Mouse (Mus musculus): ENCODE data around the gene Tdgf1.
A peak's percentile ranks its signal among the peaks of the same experiment; 100 is the strongest.

Tdgf1 gene

GRCm38 (mm10) chr9:110952931-110953549 is 7.1 kb upstream of the Tdgf1 start:
- no peak for DNase-seq

GRCm38 (mm10) chr9:110952398-110952797 is 6.4 kb upstream of the Tdgf1 start:
- DNase-seq: no peak

DNA sequence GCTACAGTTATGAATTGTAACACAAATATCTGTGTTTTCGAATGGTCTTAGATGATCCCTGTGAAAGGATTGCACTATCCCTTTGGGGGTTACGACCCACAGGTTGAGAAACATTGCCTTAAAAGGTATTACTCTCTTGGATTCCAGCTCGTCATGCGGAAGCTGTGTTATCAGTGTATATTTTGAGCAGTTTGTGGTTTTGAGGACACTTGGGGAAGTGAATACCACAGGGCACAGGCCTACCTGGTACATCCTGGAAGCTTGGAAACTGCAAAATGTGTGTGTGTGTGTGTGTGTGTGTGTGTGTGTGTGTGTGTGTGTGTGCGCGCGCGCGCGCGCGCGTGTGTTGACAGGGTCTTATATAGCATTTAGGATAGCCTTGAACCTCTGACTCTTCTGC is 5.9 kb upstream of the Tdgf1 start:
- DNase-seq: no peak

DNA sequence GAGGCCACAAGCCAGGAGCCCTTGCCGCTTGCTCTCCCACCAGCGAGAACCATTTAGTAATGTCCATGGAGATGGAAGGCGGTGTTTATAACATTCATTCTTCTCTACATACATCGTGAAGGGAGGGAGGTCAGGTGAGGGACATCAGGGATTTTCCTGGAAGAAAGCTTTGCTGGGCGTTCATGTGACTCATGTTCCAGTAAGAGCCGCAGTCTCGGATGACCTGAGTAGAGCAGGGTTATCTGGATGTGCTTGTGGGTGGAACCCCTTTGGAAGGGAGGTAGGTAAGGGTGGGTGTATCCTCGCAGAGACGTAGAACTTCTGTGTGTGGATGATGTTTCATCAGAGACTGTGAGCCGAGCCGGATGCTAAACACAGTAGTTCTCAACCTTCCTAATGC is 5.4 kb upstream of the Tdgf1 start, which contains the start of gene Lrrc2:
Gene Lrrc2 (plus strand): TSS at position 149 of the 400 bp plus-strand sequence.
- DNase-seq: no peak

- DNase-seq: no peak
Measured at GRCm38 (mm10) chr9:110950109-110950508, 4.2 kb upstream of the Tdgf1 start.

GRCm38 (mm10) chr9:110948813-110949310 is 2.9 kb upstream of the Tdgf1 start:
- DNase-seq: no peak

DNA sequence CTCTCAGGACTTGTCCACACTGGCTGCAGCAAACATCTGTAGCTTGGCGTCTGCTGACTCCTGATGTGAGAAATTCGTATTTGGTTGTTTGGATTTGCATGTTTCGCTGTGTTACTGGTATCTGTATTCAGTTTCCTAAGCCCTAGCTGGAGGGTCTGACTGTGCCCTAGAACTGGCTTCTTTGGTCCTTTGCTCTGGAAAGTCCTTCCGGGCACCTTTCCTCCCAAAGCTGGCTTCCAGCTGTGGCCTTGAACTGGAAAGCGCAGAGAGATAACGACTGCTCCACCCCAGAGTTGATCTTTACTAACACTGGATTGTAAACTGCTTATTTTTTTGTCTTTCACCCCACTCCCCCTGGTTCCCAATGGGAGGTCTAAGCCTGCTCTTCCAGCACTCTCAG is 1.9 kb upstream of the Tdgf1 start:
- DNase-seq: no peak

GRCm38 (mm10) chr9:110947261-110947661 is 1.3 kb upstream of the Tdgf1 start:
- no peak for DNase-seq

DNA sequence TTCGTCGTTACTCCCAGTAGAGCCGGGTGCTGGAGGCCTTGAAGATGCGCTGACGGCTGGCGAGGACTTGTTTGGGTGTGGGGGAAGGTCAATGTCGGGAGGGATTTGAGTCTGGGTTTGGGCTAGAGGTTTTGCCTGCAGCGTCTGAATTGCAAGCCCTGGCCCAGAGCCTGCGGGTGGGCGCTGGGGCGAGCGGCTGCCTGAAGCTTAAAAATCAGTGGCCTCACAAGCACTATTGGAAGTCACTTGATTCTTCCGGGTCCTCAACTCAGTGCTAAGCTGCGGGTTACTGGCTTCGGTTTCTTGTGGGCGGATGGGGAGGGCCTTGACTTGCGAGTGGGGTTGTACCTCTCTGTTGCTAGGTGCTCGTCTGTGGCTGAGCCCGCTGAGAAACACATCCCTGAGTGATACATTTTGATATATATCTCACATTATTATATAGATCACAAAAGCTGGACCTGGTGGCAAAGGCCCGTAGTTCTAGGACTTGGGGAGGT is 638 bp upstream of the Tdgf1 start:
- DNase-seq: no peak

DNA sequence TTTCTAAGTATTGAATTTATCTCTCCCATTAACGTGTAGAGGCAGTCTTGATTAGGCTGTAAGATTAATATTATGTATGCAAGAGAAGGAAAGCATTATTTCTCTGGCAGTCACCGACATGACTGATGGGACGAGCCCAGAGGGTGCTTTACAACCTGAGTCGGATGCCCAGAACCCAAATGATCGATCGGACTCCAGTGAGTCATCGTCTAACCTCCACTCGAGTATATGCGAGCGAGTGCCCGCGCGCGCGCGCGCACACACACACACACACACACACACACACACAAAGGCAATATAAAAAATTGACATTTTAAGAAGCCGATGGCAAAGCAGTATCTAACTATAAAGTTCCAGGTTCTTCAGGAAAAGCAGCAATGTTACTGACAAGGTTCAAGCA is 615 bp downstream of the Tdgf1 start:
- no peak for DNase-seq

GRCm38 (mm10) chr9:110944265-110944664 is 1.7 kb downstream of the Tdgf1 start:
- DNase-seq: no peak

- DNase-seq: no peak
Measured at GRCm38 (mm10) chr9:110937506-110938490, 8.2 kb downstream of the Tdgf1 start.

DNA sequence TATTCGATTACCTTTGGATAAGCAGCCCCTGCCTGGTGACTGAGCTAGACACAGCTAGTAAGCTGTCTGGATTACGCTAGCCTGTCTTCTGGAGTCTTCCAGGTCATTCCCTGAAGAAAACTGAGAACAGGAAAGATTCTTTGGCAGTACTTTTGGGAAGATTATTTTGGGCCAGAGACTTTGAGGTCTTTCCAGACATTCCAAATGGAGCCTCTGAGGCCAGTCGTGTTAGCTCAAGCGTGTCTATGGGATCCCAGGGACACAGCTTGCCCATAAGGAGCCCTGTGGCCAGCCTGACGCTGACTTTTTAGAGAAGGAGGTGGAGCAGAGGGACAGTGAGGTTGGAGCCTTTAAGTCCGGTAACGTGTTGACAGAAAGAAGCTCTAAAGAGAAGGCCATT is 10.0 kb downstream of the Tdgf1 start:
- no peak for DNase-seq

DNA sequence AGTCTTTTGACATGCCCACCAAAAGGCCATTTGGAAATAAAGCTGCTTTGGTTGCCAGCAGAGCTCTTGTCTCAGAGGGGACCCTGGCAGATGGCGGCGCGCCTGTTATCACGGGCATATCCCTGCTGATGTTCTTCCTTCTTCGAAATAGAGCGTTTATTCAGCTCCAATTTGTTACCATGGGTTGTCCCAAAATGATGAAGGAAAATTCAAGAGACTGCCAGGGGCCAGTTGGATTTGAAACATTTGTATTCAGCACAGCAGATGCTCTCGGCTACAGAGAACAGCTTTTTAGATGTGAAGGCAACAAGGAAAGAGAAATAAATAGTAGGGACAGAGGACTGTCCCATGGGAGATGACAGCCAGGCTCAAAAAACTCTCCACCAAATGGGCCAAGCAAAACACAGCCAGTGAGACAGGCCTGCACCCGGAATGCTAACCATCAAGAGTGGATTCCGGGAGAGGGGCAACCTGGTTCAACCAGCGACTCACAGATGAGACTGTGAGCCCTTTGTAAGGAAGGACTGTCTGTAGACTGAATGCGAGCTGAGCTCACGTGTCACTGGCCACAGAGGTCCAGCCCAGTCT is 12.0 kb downstream of the Tdgf1 start:
- peak; percentile 8 for DNase-seq

DNA sequence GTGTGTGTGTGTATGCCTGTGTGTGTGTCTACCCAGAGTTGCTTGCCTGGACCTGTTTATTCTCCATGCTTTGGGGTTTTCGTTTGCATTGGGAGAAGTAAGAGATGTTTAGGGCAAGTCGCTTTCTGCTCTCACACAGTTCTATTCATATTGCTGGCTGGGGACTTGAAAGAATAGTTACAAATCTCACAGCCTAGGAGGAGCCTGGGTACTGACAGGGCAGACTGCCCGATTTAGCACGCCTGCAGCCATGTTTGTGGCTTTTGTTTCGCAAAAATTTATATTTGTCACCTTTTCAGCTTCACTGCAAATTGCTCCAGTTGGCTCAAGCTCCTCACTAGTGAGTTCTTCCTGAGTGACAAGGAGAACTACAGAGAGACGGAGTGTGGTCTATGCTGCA is 14.4 kb downstream of the Tdgf1 start:
- DNase-seq: no peak

GRCm38 (mm10) chr9:110922759-110923158 is 23.2 kb downstream of the Tdgf1 start:
- DNase-seq: peak; percentile 69

DNA sequence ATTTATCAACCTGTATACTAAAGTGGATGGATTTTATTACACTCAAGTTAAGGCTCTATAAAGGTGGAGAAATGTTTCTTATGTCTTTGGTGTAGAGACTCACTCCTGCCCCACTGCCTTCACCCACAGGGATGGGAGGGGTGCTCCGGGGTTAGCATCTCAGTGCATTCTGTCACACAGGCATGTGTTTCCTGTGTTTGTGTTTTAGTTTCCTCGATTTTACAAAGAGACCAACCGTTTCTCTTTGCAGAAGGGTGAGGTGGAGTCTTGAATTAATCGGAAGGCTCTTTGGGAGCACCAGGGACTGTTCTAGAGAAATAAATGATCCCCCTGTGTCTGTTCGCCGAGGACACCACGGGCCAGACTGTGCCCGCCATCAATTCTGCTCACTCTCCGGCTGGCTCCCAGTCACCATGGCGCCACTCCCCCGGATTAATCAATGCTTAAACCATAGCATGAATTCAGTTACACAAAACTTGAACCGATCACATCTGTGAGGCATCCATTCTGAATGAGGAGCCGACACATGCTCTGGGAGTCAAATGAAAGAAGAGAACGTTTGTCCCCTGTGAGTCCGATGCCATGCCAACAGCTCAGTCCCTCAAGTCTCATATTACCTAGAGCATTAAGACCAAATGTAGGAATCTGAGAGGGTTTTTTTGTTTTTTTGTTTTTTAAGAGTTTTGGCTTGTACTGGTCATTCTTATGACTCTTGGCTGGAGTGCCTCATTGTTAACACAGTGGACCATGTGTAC is 25.1 kb downstream of the Tdgf1 start:
- no peak for DNase-seq

GRCm38 (mm10) chr9:110916786-110917185 is 29.2 kb downstream of the Tdgf1 start, which contains the start of gene Fam240a:
TSS of gene Fam240a (minus strand) at chr9:110916861.
- no peak for DNase-seq

- no peak for DNase-seq
Measured at GRCm38 (mm10) chr9:110915466-110915865, 30.5 kb downstream of the Tdgf1 start.

GRCm38 (mm10) chr9:110914631-110915236 is 31.2 kb downstream of the Tdgf1 start:
- DNase-seq: no peak

GRCm38 (mm10) chr9:110909371-110909967 is 36.5 kb downstream of the Tdgf1 start:
- no peak for DNase-seq

GRCm38 (mm10) chr9:110908631-110909016 is 37.3 kb downstream of the Tdgf1 start:
- DNase-seq: no peak
